Mouse (Mus musculus) thymus, adult 2 months (tissue): ENCODE data around the gene Rnf220.

Experiments used
- CTCF ChIP-seq: fragments of 200-500 bp; IDR thresholded peaks from 2 replicates; pipeline ENCODE4 v1.5.1; 2012; ENCODE audit warnings: mild to moderate bottlenecking, control low read depth, low read length, moderate library complexity, borderline replicate concordance; ENCODE audit not compliant: control insufficient read depth, poor library complexity, insufficient read depth; ENCODE audit errors: extremely low read depth
- POLR2A ChIP-seq: fragments of 200-500 bp; IDR thresholded peaks from 2 replicates; pipeline ENCODE4 v1.6.1; 2012; ENCODE audit warnings: mild to moderate bottlenecking, low read length, control low read depth, moderate library complexity; ENCODE audit not compliant: control insufficient read depth, poor library complexity, insufficient read depth; ENCODE audit errors: extremely low read depth

DNA sequence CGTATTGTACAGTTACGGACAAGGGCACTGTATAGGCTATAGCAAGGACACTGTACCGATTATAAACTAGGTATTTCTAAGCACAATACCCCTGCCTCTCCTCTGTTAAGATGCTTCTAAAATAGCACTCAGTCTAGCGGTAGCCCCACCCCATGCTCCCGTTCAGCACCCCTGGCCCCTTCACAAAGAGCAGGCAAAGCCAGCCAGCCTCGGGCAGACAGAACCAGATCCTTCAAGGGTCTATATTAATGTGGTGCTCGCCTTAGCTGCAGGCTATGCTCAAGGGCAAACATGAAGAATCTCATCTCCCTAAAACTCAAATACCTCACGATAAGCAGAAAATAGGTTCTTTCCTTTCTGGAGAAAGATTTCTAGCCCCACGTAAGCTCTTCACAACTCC is 67.2 kb downstream of the Rnf220 start:
- TF ChIP-seq CTCF (no peak), POLR2A (no peak)
